Mouse (Mus musculus) E14TG2a.4 (cell line): ENCODE results near the gene Fosl1.

Experiments
- CTCF ChIP-seq: conservative IDR thresholded peaks from 2 replicates; pipeline ENCODE4 v1.5.1; 2014; ENCODE audit warnings: low read length
- NANOG ChIP-seq: IDR thresholded peaks from 2 replicates; pipeline ENCODE4 v1.6.1; 2014; ENCODE audit warnings: borderline replicate concordance, low read length, mixed read lengths
- POU5F1 ChIP-seq: IDR thresholded peaks from 2 replicates; pipeline ENCODE4 v1.6.1; 2014; ENCODE audit warnings: low read length, borderline replicate concordance

DNA sequence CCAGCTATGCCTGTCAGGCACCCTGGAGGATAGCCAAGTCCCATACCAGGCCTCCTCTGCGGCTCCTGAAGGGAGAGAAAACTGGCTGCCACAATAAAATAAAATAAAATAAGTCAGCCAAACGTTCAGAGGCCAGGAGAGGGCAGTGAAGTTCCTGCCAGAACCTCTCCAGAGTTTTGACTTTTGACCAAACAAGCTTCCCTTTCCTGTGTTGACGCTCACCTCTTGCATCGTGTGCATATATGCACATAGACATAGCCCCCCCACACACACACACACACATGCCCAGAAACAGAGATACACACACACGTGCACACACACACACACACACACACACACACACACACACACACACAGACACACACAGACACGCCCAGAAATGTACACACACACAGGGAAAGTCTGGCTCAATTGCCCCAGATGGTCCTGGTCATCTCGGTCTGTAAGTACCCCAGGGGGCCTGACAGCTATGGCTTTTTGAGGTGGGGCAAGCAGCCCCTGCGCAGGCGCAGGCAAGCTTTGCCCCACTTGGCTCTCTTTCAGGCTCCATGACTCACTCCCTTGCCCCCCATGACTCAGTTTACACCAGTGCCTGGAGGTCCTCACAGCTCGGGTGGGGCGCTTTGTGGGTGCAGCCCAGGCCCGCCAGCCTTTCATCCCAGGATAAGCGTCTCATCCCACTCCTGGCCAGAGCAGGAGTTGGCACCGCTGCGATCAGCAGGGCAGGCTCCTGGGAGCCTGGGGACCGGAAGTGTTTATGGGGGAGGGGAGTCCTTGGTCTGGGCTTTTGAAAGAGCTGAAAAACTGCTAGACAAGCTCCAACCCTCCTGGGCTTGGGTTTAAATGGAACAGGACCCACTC is 14.1 kb upstream of the Fosl1 start:
- TF ChIP-seq CTCF: no peak
- TF ChIP-seq NANOG: no peak
- TF ChIP-seq POU5F1: no peak
